Mouse (Mus musculus) brown adipose tissue, adult 24 weeks (tissue): ENCODE data around the gene Pnma1. TPM values are rescaled to one million over a fixed set of nuclear protein-coding genes. Genes with fewer than 3 reads are reported as not detected.
A peak's percentile ranks its signal among the peaks of the same experiment; 100 is the strongest.

Experiments
- H3K27ac ChIP-seq: fragments of 200-500 bp; replicated peaks from 2 replicates; pipeline ENCODE4 v1.5.1; 2012; ENCODE audit warnings: low read depth, mild to moderate bottlenecking, low read length
- H3K4me1 ChIP-seq: fragments of 200-500 bp; 2 replicates; pipeline ENCODE4 v1.6.1; 2012; ENCODE audit warnings: low read length, mixed read lengths; ENCODE audit not compliant: control insufficient read depth, insufficient read depth, insufficient read length
- H3K4me3 ChIP-seq: fragments of 200-500 bp; 2 replicates; pipeline ENCODE4 v1.5.1; 2012; ENCODE audit warnings: low read depth, mild to moderate bottlenecking, low read length, moderate library complexity; ENCODE audit not compliant: insufficient read depth
- polyA plus RNA-seq: library from polyadenylated mRNA; stranded (reverse); fragments of >200 nt; gene quantifications from 2 replicates; pipeline ENCODE4 v1.2.4, GENCODE M21; 2012; ENCODE audit not compliant: missing spikeins, insufficient read depth, insufficient read length

Gene Pnma1
- polyA plus RNA-seq, 1 experiment: not detected

DNA sequence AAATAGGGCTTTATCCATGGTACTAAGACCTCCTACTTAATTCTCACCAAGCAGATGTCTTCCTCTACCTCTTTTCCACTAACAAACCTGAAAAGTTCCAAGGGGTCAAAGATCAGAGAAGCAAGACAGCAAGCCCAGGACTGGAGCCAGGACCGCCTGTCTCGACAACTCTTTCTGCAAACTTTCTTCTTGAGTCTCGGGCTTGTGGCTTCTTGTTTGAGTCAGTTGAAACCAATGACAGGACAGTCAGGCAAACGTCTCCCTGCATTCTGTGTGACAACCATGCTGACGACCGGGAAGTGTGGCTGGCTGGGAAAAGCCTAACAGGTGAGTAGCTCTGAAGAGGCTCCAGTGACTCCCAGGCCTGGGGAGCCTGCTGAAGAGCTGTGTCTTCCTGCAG lies 37.3 kb upstream of the Pnma1 start:
- Histone ChIP-seq H3K4me1 (peaks cover 74% of the 10 kb centered on the region), H3K4me3 (no peak overlapping the region), H3K27ac (no peak overlapping the region)

- Histone ChIP-seq H3K27ac (no peak overlapping the region), H3K4me1 (peaks cover 75% of the 10 kb centered on the region)
These were observed 36.7 kb upstream of the Pnma1 start for GRCm38 (mm10) chr12:84184979-84185378.

GRCm38 (mm10) chr12:84181999-84182398 lies 33.7 kb upstream of the Pnma1 start:
- H3K4me3 ChIP-seq: no peak overlapping the region
- H3K4me1 ChIP-seq: peaks cover 72% of the 10 kb centered on the region
- H3K27ac ChIP-seq: no peak overlapping the region

More at GRCm38 (mm10) chr12:84184979-84185378, 36.7 kb upstream of the Pnma1 start:
- no peak overlapping the region for H3K4me3 ChIP-seq

- Histone ChIP-seq H3K4me3 (no peak overlapping the region), H3K27ac (peak overlapping the region; percentile 55)
These were observed 32.6 kb upstream of the Pnma1 start for GRCm38 (mm10) chr12:84180701-84181435.

DNA sequence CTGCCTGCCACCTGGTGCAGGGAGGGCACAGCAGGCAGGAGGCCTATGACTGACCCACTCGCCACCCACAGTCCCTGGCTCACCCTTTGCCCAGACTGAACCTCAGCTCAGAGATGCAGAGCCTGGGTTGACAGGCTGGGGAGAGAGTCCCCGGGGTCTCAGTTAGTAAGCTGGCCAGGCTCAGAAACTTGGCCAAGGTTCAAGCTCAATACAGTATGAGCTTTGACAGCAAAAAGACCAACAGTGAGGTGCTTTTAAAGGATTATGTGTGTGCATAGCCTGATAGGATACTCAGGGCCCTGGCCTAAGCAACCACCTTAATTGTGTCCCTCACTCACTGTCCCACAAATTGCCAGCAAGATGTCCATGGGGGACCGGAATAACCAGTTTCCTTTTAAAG lies 31.8 kb upstream of the Pnma1 start:
- Histone ChIP-seq H3K27ac (peak overlapping the region; percentile 55), H3K4me3 (no peak overlapping the region), H3K4me1 (peaks cover 68% of the 10 kb centered on the region)

More at GRCm38 (mm10) chr12:84180701-84181435, 32.6 kb upstream of the Pnma1 start:
- H3K4me1 ChIP-seq: peaks cover 73% of the 10 kb centered on the region

GRCm38 (mm10) chr12:84178652-84179445 lies 30.6 kb upstream of the Pnma1 start:
- Histone ChIP-seq H3K4me1 (peaks cover 71% of the 10 kb centered on the region), H3K27ac (peak overlapping the region; percentile 25), H3K4me3 (no peak overlapping the region)

DNA sequence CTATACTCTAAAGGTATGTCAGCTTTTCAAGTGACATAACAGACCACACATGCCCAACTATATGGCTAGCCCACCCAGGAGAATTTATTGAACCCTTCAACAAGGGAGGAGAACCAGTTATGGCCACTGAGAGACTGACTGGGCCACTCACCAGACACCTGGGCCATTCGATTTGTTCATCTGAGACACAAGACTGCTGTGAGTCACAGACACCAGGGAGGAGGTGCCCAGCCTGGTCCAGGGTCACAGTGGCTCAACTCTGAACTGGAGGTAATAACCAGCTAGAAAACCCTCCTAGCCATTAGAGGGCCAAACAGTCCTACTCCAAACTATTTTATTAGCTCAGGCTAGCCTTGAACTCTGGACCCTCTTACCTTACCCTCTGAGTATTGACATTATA lies 29.8 kb upstream of the Pnma1 start:
- Histone ChIP-seq H3K27ac (peak overlapping the region; percentile 14; the same call in 1 of the 2 replicates), H3K4me3 (no peak overlapping the region), H3K4me1 (peaks cover 78% of the 10 kb centered on the region)

GRCm38 (mm10) chr12:84176886-84177765 lies 28.8 kb upstream of the Pnma1 start:
- Histone ChIP-seq H3K4me3 (no peak overlapping the region), H3K4me1 (peaks cover 78% of the 10 kb centered on the region), H3K27ac (peak overlapping the region; percentile 88)

GRCm38 (mm10) chr12:84176126-84176769 lies 28.0 kb upstream of the Pnma1 start:
- Histone ChIP-seq H3K4me1 (peaks cover 70% of the 10 kb centered on the region), H3K4me3 (peak overlapping the region; percentile 30), H3K27ac (peak overlapping the region; percentile 88)

GRCm38 (mm10) chr12:84175659-84176061 lies 27.4 kb upstream of the Pnma1 start:
- peak overlapping the region; percentile 92 for H3K27ac ChIP-seq
- H3K4me1 ChIP-seq: peaks cover 67% of the 10 kb centered on the region
- peak overlapping the region; percentile 30 for H3K4me3 ChIP-seq

GRCm38 (mm10) chr12:84174871-84175270 lies 26.6 kb upstream of the Pnma1 start:
- Histone ChIP-seq H3K4me3 (peak overlapping the region; percentile 16; the same call in 1 of the 2 replicates), H3K27ac (peak overlapping the region; percentile 92), H3K4me1 (peaks cover 63% of the 10 kb centered on the region)

GRCm38 (mm10) chr12:84174190-84174811 lies 26.0 kb upstream of the Pnma1 start:
- peak overlapping the region; percentile 16; the same call in 1 of the 2 replicates for H3K4me3 ChIP-seq
- peaks cover 60% of the 10 kb centered on the region for H3K4me1 ChIP-seq

DNA sequence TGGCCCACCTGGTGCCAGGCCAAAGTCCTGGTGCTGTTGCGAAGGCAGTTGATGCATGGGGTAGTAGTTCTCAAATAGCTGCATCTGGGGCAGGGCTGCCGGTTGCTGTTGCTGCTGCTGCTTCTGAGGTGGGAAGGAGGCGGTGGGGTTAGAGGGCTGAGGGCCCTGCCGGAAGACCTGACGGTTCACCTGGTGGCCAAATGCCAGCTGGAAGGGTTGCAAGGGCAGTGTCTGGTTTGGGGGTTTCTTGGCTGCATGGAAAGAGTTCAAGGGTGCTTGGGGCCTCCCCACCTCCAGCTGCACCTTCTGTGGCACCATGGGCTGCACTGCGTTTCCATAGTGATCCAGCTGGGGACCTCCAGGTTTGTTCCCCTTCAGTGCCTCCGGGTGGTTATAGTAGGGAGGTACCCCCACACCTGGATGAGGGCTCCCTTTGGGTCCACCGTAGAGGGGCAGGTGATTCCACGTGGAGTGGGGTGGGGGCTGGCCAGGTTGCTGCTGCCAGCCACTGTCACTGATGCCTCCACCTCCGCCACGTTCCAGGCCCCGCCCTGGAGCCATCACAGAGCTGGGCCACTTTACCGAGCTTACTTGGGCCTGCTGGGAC lies 25.1 kb upstream of the Pnma1 start:
- peak overlapping the region; percentile 92 for H3K27ac ChIP-seq
- peaks cover 56% of the 10 kb centered on the region for H3K4me1 ChIP-seq
- H3K4me3 ChIP-seq: no peak overlapping the region; the same call in 1 of the 2 replicates

More at GRCm38 (mm10) chr12:84174190-84174811, 26.0 kb upstream of the Pnma1 start:
- peak overlapping the region; percentile 92 for H3K27ac ChIP-seq
